Mouse (Mus musculus): ENCODE measurements around the gene Mrpl37.
A peak's percentile ranks its signal among the peaks of the same experiment; 100 is the strongest.

Mrpl37 gene

DNA sequence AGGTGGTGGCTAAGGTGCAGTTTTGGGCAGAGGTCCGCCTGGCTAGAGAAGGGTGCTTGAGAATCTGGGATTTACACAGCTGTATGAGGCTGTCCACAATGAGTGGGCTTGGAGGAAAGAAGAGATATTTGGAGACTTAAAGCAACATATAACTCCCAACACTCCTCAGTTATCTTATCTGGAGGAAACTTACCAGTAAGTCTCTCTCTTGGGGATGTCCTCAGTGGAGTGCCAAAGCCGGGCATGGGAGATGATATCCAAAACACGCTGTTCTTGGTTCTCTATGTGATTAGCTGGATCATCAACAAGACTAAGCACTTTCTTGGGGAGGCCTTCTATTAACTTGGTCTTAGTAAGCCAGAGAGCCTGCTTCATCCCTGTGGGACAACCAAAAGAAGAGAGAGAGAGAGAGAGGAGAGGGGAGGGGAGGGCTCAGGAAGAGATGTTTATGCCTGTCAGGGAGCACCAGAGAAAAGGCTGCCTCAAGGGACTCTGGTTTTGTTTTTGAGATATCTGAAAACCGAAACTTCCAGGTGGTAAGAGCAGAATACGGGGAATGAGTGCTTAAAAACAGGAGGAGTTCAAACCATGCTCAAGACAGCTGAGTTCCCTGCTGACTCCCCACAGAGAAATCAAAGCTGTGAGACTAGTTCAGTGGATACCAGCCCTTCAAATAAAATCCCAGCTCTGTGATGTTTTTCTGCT is 2.1 kb downstream of the Mrpl37 start:
- DNase-seq, result no peak

DNA sequence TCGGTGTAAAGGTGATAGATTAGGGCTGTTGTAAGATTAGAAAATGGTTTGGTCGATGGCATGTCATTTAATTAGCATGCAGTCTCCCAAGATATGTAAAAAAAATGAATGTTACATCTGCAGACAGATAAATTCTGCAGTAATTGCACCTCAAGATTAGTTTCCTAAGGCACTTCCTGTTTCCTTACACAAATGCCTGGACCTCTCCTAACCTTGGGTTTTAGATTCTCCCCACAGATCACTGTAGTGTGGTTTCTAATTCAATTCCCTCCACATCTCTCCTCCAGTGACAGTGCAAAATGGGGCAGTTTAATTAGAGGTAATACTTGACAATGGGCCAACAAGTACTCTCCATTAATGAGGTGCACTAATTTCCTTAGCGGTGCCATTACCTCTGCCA is 3.5 kb downstream of the Mrpl37 start:
- no peak for DNase-seq

DNA sequence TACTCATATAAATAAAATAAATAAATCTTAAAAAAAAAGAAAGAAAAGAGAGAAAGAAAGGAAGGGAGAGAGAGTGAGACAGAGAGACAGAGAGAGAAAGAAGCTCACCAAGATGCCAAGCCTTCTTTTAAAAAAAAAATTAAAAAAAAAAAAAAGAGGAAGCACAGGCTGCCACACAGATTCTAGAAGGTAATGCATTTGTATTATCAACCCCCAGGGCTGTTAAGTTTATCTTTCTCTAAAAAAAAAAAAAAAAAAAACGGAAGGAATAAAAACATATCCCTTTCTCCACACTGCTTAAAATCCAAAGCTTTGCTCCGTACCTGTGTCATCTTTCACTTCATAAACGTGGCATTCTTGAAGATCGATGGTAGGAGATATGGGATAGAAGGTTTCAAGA is 5.1 kb downstream of the Mrpl37 start:
- DNase-seq, result no peak

DNA sequence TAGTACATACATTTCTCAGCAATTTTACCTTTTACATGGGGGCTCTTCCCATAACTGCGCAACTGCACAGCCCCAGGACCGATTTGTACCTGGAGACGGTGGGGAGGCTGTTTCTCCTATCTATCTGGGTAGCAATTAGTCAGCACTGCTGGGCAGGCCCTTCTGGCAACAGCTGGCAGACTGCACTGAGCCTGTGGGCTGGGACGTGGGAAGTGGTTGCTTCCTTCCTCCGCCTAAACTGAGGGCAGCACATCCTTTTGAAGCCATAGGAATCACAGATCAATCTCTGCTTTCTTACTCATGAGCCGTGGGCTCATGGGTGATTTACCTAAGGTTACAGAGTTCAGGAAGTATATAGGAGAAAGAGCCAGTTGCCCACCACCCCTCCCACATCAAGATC is 7.9 kb downstream of the Mrpl37 start:
- DNase-seq, result no peak

DNA sequence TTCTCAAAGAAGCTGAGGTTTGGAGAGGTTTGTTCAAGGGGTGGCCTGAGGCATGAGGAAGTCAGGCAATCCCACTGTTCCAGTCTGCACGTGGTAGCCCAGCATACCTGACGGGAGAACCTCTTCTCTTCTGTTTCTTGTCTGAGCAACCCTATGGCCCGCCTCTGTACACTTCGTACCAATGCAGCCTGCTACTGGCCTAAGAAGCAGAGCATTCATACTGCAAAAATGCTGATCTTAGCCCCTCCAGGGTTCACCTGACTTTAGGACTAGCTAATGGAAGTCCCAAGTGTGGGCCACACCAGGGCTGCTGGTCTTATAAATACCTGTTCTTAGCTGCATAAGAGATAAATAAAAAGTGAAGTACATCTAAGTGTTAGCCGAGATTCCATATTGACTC is 8.3 kb downstream of the Mrpl37 start:
- DNase-seq, result peak; percentile 22 to 33

DNA sequence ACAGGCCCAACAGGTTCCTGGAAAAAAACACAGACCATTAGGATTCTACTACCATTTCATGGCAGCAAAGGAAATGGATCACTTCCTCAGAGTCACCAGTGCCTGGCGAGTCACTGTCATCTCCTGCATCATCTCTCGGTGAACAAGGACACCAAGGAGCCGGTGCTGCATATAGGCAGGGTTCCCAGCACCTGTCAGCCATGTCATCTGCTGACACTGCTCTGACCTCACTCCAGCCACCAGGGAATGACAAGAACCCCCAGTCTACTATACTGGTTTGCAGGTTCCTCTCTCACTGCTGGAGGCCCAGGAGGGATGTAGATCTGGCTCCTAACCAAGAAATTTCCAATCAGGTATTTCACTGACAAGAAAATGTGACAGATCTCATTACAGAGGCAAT is 10.6 kb downstream of the Mrpl37 start:
- no peak for DNase-seq

DNA sequence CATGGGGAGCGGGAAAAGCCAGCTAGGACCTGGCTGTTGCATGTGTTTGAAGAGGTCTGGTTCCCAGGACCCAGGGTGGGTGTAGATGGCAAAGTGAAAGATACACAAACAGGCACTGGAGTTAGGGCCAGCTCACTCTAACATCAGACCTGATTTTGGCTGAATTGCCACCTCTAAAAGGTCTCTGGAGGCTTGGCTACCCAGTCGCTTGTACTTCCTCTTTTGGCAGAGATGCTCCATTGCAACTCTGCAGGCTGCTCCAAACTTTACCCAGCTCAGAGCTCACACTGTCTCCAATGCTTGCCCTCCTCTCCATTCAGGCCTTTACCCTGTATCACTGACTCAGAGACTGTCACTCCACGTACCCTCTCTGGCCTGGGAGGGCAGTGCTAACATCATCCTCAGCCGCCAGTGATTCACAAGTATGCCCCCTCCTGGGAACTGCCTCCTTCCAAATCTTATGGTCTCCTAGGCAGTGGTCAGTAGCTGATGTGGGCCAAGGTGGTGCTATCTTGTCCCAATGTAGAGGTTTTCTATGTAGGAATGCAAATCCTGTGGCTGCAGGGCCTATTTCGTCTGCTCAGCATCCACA is 13.6 kb downstream of the Mrpl37 start:
- DNase-seq, result no peak

DNA sequence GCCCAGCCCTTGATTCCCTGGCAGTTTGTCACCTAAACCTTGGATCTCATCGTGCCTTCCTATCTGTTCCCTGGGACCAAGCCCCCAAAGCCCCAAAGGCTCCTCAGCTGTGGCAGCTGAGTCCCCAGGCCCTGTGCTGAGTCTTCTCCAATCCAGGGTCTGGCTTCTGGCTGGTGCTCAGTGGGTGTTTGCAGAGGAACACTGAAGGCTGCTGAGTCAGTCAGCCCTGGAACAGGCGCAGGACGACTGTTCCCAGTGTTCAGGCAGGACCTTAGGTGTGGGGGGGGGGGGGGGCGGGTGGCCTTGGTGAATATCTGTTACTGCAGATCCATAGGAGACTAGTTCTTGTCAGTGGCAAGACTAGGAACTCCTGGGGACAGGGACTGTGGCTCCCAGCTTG is 14.8 kb downstream of the Mrpl37 start:
- no peak for DNase-seq

DNA sequence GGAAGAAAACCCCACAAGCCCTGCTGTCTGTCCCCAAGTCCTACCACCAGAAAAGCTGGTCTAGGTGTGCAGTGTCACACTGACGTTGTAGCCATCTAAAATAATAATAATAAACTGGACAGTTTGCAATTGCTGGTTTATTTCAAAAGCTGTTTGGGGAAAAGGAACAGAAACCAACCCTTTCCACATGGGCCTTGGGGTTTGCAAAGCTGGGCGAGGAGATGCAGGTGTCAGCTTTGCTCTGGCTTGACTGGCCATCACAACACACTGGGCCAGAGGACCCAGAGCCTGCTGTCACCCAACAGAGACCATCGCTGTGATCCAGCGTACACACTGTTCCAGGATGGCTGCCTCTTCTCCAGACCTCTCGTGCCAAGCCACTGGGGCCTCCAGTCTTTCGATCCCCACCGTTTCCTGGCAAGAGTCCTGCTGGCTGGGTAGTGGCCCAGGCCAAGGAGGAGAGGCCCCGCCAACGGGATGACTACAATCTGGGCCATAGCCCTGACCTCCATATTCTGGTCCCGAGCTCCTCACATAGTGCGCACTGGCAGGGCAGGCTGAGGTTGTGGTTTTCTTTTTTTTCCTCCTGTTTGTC is 18.0 kb downstream of the Mrpl37 start:
- DNase-seq, result no peak

DNA sequence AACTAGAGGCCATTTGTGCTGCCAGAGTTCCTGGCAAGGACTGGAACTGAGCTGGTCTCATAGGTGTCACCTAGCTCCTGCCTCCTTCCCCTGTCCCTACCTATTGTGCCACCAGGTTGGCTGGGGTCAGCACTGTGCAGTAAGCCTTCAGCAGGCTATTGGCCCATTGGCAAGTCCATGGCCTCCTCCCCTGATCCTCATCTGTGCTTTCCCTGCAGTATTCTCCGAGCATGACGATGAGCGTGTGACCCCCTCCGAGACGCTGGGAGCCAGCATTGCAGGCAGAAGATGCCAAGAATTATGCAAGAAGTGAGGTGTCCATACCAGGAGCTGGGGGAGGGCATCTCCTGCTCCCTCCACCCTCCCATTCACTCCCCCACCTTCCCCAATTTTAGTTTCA is 18.9 kb downstream of the Mrpl37 start:
- DNase-seq, result no peak

DNA sequence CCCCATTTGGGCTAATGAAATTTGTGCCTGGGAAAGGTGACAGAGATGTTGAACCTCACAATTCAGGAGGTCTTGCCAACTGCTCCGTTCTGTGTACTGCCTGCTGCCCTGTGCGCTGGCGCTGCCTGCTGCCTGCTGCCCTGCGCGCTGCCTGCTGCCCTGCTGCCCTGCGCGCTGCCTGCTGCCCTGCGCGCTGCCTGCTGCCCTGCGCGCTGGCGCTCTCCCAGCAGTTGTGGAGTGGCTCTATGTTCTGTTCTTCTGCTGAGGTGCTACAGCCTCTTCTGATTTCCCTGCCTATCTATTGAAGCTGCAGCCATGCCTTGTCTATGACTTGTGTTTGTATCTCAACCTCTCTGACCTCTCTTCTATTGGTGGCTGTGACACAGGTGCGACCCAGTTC is 21.5 kb downstream of the Mrpl37 start:
- no peak for DNase-seq

DNA sequence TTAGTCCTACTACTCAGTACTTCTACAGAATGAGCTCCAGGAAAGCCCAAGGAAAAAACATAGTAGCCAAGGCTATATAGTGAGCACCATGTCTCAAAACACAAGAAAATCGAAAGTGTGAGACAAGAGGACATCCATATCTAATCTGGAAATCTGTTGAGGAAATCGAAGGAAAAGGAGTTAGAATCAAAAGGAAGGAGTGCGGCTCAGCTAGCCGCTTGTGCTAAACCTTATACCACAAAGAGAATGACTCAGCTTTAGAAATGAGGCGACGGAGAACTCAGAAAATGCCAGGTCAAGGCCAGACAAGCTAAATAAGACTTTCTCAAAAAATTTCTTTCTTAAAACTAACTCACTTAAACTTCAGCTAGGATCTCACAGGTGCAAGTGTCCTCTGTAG is 24.4 kb downstream of the Mrpl37 start:
- DNase-seq, result no peak

DNA sequence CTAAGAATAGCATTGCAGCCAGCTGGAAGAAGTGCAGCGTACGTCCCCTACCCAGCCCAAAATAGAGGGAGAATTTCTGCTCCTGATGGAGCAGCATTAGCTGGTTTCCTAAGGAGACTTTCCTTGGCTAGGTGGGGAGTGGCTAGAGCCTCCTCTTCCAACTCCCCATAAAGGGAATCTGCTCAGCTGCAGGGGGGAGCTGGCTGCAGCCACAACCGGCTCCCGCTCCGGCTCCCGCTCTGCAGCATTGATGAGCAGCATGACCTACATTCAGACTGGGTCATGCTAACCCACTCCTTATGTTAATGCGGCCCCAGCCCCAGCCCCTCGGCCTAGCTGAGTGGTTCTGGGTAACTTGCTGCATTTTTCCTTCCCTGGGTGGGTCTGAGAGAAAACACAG is 27.4 kb downstream of the Mrpl37 start:
- no peak for DNase-seq

DNA sequence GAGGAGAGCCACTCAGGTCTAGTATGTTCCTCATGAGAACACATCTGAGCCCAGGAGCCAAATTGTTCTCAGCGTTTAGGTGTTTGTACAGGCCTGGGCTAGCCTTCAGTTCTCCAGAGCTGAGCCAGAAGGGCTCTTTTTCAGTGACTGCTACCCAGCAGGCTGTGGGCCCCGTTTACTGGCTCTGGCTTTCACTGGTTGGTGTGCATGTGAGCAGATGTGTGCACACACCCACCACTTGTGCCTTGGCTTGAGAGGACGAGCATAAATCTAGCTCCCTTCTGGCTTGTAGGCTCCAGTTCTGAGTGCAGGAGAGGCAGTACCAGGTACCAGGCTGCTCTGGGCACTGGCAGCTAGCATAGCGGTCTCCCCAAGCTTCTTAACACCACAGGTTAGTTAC is 28.4 kb downstream of the Mrpl37 start:
- DNase-seq, result no peak

DNA sequence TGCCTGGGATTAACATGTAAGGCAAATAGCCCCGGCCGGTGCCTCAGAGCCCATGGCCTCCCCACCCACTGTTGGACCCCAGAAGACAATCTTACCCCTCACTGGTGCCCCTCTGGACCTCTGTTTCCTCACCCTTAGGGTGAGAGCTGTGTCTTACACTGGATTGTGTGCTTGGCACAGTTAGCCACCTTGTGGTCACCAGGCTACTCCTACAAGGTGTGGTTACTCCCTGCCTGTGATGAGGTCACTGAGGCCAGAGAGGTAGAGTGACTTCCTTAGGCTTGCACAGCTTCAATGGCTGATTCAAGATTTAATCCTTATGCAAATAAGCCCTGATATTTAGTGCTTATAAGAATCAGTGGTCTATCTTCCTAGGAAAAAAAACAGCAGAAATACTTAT is 29.7 kb downstream of the Mrpl37 start:
- no peak for DNase-seq

DNA sequence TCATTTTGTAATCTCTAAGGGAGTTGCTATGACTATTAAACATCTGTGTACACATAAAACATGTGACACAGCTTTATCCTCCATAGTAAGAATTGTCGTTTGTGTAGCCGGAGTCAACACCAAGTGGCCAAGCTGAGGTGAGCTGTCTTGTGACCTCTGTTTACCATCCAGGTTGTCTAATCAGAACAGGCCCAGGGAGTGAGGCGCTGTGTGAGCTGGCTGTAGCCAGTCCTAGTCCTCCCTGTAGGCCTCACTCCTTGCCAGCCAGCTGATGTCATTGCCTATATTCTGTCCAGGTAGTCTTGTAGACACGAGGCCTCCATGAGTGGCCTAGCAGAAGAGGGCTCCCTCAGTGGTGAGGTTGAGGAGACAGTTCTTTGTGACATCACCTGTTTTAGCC is 31.0 kb downstream of the Mrpl37 start:
- DNase-seq, result no peak

DNA sequence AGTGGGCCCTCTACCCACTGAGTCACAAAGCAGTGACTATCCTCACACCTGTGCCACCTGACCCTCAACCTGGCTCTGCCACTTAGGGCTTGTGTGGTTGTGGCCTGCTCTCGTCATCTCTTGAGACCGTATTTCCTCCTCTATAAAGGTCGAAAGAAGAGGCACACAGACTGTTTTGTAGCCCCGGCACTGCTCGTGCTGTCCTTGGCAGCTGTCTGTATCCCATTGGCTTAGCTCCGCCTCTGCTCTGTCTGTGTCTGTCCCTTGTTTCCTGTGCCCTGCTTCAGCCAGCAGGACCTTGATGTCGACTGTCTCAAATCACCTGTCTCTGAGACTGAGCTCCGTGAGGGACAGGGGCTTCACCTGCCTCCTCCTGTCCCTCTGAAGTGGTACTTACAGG is 40.2 kb downstream of the Mrpl37 start:
- no peak for DNase-seq

DNA sequence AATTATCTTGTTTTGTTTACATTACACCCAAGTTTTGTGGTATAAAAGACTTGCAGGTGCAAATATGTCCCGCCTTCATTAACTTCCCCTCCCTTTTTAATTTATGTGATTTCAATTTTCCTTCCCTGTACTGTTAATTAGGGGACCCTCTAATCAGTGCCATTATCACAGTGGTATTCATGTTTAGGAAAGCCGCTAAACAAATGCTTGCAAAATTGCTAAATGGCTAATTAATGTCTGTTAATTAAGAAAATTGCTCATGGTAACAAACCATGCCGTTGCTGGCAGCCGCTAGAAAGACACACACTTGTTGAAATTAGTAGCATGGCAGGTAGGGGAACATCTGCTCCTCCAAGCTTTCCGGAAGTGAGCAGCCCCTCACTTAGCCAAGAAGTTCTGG is 41.3 kb downstream of the Mrpl37 start:
- no peak for DNase-seq

DNA sequence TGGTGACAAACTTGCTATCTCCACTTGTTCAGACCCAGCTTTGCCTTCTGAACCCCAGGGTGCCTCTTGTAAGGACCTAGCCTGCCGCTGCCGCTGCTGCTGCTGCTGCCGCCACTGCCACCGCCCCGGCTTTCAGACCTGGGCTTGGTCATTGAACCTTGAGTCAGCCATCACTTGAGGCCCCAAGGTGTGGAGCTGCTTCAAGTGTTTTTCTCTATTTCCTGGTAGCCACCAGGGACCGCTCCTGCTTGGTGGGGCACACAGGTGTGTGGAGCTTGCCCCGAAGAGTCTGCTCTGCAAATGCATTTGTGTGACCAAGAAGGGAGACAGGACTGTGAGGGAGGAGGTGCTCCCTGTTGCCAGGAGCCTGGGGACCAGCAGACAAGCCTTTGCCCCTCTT is 41.8 kb downstream of the Mrpl37 start:
- DNase-seq, result no peak

DNA sequence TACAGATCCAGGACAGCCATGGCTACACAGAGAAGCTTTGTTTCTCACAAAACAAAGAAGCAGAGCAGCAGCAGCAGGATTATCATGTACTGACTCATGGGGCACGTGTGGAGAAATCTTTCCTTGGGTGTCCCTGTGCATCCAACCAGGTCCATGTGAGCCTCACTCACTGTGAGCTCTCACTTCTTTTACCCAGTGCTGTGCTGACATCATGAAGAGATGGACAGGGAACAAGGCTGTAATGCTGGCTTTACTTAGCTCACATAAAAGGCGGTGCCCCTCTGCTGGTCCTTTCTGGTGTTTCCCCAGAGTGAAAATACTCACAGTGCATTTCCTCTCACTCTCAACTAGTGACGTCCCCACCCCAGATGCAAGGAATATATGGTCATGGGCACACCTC is 45.2 kb downstream of the Mrpl37 start:
- no peak for DNase-seq

DNA sequence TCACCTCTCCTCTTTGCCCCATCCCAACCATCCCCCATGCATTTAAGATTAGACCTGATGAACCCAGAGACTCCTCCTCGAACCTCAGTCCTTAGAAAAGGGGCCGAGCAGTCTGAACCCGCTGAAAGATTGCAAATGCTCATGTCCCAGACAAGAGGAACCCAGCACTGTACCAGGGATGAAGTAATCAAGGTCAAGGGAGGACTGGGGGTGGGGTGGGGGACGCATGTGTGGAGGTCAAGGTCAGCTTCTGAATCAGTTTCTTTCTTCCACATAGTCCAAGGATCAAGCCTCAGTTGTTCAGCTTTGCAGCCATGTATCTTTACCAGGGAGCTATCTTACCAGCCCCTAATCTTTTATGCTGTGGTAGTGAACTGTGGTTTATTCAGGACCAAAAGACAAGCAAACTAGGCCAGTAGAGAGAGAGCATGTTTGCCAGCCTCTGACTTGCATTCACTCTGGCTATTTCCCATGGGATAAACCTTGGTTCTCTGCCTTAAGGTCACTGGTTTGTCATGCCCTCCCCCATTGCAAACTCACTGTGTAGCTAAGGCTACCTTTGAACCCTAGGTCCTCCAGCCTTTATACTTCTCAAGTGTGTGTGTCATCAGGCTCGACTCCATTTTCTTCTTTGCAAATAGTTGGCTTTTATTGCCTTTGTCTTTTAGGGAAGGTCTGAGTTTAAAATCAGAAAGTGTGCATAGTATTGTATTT is 46.2 kb downstream of the Mrpl37 start:
- no peak for DNase-seq

DNA sequence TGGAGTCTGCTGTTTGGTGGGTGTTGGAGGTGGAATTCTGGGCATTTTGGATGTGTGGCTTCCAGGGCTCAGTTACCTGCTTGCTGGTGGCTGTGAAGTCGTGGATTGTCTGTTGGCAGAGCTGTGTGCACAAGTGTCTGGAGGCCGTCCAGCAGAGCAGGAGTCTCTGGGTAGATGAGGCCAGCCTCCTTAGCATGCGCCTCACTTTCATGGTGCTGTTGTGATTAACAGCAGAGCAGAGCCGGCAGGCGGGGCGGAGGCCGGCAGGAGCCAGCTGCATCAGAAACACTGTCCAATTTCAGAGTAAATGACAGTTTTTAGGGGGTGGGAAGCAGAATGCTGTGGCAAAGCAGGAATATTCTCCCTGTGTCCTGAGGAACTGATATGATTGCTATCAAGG is 47.6 kb downstream of the Mrpl37 start:
- peak in 1 of 2 experiments; percentile 44 for DNase-seq

DNA sequence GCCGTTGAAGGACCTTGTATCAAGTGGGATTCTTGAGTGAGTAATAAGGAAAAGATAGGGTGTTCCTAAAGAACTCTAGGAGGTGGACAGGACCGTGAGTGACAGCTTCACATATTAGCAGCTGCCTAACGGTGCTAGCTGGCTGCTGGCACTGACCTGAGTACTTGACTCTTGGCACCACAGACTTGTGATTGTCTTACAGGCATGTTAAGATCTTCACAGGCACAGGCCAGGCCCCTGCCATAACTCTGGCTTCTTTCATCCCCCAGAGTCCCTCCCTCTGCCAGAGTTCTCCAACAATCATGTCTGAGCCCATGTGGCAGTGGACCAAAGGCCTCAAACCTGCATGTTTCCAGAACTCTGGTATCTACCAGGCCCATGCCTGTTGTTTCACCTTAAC is 48.1 kb downstream of the Mrpl37 start:
- DNase-seq, result no peak

DNA sequence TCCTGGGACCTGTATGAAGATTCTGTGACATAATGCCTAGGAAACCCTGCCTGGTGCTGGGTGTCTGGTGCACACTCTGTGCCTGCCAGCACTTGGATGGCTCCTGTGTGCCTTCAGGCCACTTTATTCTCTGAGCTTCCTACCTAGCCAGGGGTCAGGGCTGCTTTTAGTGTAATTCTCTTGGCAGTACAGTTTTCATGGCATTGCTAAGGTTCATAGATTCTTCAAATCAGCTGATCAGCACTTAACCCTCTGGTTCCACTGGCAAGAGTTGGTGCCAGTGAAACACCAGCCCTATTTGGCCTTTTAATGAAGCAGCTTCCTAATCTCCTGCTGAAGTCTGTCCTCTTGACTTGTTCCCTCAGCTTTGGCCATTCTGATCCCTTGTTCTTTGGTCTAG is 49.4 kb downstream of the Mrpl37 start:
- DNase-seq, result peak in 1 of 2 experiments; percentile 45
